Mouse (Mus musculus) testis, adult 2 months (tissue): Measurements from ENCODE around the gene Tlcd2. TPM values are rescaled to one million over a fixed set of nuclear protein-coding genes. Genes with fewer than 3 reads are reported as not detected.

Experiments
- H3K27ac ChIP-seq: fragments of 200-500 bp; 2 replicates; pipeline ENCODE4 v1.5.1; 2012; ENCODE audit warnings: low read depth, low read length; ENCODE audit not compliant: control insufficient read depth, insufficient read depth
- H3K27me3 ChIP-seq: fragments of 200-500 bp; 2 replicates; pipeline ENCODE4 v1.6.1; 2012; ENCODE audit warnings: mild to moderate bottlenecking, low read length, moderate library complexity; ENCODE audit not compliant: control insufficient read depth, insufficient read depth
- H3K36me3 ChIP-seq: fragments of 200-500 bp; 2 replicates; pipeline ENCODE4 v1.6.1; 2012; ENCODE audit warnings: mild to moderate bottlenecking, low read length; ENCODE audit not compliant: control insufficient read depth, insufficient read depth
- H3K4me1 ChIP-seq: fragments of 200-500 bp; 2 replicates; pipeline ENCODE4 v1.6.1; 2012; ENCODE audit warnings: low read length; ENCODE audit not compliant: control insufficient read depth, insufficient read depth
- H3K4me3 ChIP-seq: fragments of 200-500 bp; 2 replicates; pipeline ENCODE4 v1.5.1; 2012; ENCODE audit warnings: low read depth, mild to moderate bottlenecking, low read length, moderate library complexity, mixed read lengths; ENCODE audit not compliant: control insufficient read depth
- CTCF ChIP-seq: fragments of 200-500 bp; IDR thresholded peaks from 2 replicates; pipeline ENCODE4 v1.5.1; 2012; ENCODE audit warnings: low read depth, mild to moderate bottlenecking, inconsistent platforms, low read length, moderate library complexity; ENCODE audit not compliant: control insufficient read depth, insufficient read depth, insufficient replicate concordance
- POLR2A ChIP-seq: fragments of 200-500 bp; IDR thresholded peaks from 2 replicates; pipeline ENCODE4 v1.6.1; 2012; ENCODE audit warnings: low read depth, mild to moderate bottlenecking, inconsistent platforms, low read length, moderate library complexity; ENCODE audit not compliant: control insufficient read depth
- polyA plus RNA-seq: library from polyadenylated mRNA; depleted of rRNA; stranded (reverse); fragments of >200 nt; gene quantifications from 2 replicates; pipeline ENCODE4 v1.2.3, GENCODE M21; 2012

The Tlcd2 gene
- polyA plus RNA-seq, 1 experiment = 6.8 TPM

- Histone ChIP-seq H3K27me3 (no peaks in the 10 kb centered on the region), H3K27ac (no peak overlapping the region), H3K36me3 (no peaks in the 10 kb centered on the region), H3K4me3 (no peak overlapping the region), H3K4me1 (no peaks in the 10 kb centered on the region)
- TF ChIP-seq POLR2A (no peak), CTCF (no peak)
Observed at GRCm38 (mm10) chr11:75438194-75438593, 23.3 kb upstream of the Tlcd2 start.

DNA sequence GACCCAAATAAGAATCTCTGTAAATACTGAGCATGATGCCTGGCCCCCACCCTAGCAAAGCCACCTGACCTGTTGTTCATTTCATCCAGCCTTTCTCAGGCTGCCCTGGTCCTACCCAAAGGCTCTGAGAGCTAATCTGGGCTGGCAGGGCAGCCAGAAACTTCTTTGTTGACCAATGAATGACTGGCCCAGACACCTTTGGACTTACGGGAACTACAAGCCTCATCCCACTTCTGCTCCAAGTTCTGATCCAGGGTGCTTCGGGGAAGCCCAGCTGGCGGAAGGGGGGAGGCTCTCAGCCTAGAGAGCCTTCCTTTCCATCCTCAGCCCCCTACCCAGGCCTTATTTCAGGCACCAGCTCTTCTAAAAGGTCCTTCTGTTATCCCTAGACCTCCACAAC, 22.7 kb upstream of the Tlcd2 start:
- H3K4me1 ChIP-seq = no peaks in the 10 kb centered on the region
- H3K27me3 ChIP-seq = no peaks in the 10 kb centered on the region
- H3K36me3 ChIP-seq = no peaks in the 10 kb centered on the region
- TF ChIP-seq CTCF (no peak), POLR2A (no peak)
- H3K27ac ChIP-seq = no peak overlapping the region
- H3K4me3 ChIP-seq = no peak overlapping the region

DNA sequence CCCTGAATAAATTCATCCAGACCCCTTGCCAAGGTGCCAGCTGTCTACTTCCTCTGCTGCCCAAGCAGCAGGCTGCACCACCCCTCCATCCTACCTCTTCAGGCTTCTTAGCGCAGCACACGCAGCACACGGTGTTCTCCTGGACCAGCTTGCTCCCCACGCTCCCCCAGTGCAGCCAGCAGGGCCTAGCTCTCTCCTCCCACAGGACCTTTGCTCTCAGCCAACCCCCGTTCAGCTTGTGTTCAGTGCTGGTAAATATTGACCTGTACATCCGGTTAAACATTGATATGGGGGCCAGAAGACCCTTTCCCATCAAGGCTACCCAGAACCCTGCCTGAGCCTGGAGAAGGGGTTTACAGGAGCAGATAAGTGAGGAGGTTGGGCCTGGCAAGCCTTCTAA, 22.2 kb upstream of the Tlcd2 start, which contains the start of gene Serpinf2:
TSS of gene Serpinf2 (minus strand) at position 229 of the 400 bp plus-strand sequence.
- no peaks in the 10 kb centered on the region for H3K27me3 ChIP-seq
- TF ChIP-seq CTCF = no peak
- no peak for TF ChIP-seq POLR2A
- H3K27ac ChIP-seq = no peak within 1 kb of the TSS
- H3K36me3 ChIP-seq = no peaks in the 10 kb centered on the region
- no peak within 1 kb of the TSS for H3K4me3 ChIP-seq
- H3K4me1 ChIP-seq = no peaks in the 10 kb centered on the region

DNA sequence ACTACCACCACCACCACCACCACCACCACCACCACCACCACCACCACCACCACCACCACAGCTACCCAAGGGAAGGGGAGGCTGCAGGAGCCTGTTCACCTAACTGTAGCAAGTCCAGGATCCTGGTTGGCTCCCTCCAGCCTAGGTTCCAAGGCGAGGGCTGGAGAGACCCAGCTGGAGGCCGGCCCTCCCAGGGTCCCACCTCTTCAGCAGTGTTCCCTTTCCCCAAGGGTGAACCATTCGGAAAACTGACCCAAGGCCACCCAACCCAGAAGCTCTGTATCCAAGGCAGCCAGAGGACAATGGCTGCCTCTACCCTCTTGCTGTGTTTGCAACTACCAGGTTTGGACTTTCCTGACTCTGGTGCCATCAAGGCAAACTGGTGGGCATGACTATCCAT, 21.6 kb upstream of the Tlcd2 start:
- Histone ChIP-seq H3K4me3 (no peak overlapping the region), H3K27ac (no peak overlapping the region), H3K27me3 (no peaks in the 10 kb centered on the region), H3K36me3 (no peaks in the 10 kb centered on the region), H3K4me1 (no peaks in the 10 kb centered on the region)
- no peak for TF ChIP-seq POLR2A
- no peak for TF ChIP-seq CTCF

GRCm38 (mm10) chr11:75441034-75441433, 20.5 kb upstream of the Tlcd2 start:
- Histone ChIP-seq H3K36me3 (no peaks in the 10 kb centered on the region), H3K27me3 (no peaks in the 10 kb centered on the region), H3K4me1 (no peaks in the 10 kb centered on the region), H3K4me3 (no peak overlapping the region), H3K27ac (no peak overlapping the region)
- no peak for TF ChIP-seq CTCF
- no peak for TF ChIP-seq POLR2A

DNA sequence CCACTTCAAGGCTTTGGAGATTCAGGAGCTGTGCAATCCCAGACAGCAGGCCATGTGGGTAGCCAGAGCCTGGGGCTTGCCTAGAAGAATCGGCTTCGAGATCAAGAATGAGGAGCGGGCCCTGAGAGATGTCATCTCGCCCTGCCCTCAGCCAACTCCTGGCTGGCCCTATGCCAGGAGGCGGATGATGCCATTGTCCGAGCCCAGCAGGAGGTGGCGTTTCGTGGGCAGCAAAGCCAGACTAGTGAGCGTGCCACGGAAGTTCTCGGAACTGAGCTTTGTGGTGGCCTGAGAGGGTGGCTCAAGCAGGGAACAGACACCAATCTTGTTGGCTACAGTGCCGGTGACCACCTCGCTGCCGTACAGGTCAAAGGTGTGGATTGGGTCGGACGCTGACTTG, 19.9 kb upstream of the Tlcd2 start:
- Histone ChIP-seq H3K27ac (no peak overlapping the region), H3K36me3 (no peaks in the 10 kb centered on the region), H3K4me1 (no peaks in the 10 kb centered on the region), H3K4me3 (no peak overlapping the region), H3K27me3 (no peaks in the 10 kb centered on the region)
- TF ChIP-seq CTCF = no peak
- TF ChIP-seq POLR2A = no peak

- Histone ChIP-seq H3K27me3 (no peaks in the 10 kb centered on the region), H3K4me1 (no peaks in the 10 kb centered on the region), H3K4me3 (no peak overlapping the region), H3K27ac (no peak overlapping the region), H3K36me3 (no peaks in the 10 kb centered on the region)
- TF ChIP-seq POLR2A (no peak), CTCF (no peak)
Observed at GRCm38 (mm10) chr11:75443711-75444110, 17.8 kb upstream of the Tlcd2 start.

DNA sequence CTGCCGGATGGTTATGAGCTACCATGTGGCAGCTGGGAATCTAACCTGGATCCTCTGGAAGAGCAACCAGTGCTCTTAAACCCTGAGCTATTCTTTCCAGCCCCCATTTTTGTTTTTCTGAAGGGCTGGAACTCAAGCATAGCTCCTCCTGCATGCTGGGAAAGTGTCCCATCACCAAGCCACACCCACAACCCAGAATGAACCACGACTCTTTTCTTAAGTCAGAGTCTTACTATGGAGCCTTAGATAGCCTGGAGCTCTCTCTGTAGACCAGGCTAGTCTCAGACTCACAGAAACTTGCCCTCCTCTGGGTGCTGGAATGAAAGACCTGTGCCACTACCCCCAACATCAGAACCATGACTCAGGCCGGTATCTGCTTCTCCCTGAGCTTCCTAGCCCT, 12.9 kb upstream of the Tlcd2 start:
- Histone ChIP-seq H3K27ac (no peak overlapping the region), H3K27me3 (no peaks in the 10 kb centered on the region), H3K4me3 (no peak overlapping the region), H3K4me1 (peaks cover under 1% of the 10 kb centered on the region; the same call in 1 of the 2 replicates), H3K36me3 (no peaks in the 10 kb centered on the region)
- TF ChIP-seq CTCF (no peak), POLR2A (no peak)
